Mouse (Mus musculus) T-helper 17 cell (primary cell): ENCODE results near the gene Lpin3.

Source experiments
- in situ Hi-C, 2 experiments: fragments of 300-600 bp; cut with MboI, MseI; formaldehyde crosslinking; loops; 1 replicate in 1 of 2; 2 replicates in 1 of 2; pipeline ENCODE4 v1.15.1; 2025; ENCODE audit warnings: high pct_unique_total_duplicates in 2 of 2

Lpin3 gene

GRCm38 (mm10) chr2:160884830-160885229 lies 4.4 kb downstream of the Lpin3 start:
- in situ Hi-C loops = loop anchor here (5.0 to 10.0 kb wide), 3 partner anchors 168 to 283 kb away; no protein-coding TSS in a partner anchor

- in situ Hi-C loops = loop anchor here in 1 of 2 experiments (10.0 kb wide), 1 partner anchor 171 kb away; no protein-coding TSS in a partner anchor
Measured at GRCm38 (mm10) chr2:160886221-160886620, 5.8 kb downstream of the Lpin3 start.

- in situ Hi-C loops = loop anchor here in 1 of 2 experiments (10.0 kb wide), 1 partner anchor 172 kb away; no protein-coding TSS in a partner anchor
Measured at GRCm38 (mm10) chr2:160887284-160887683, 6.8 kb downstream of the Lpin3 start.

- in situ Hi-C loops = loop anchor here in 1 of 2 experiments (10.0 kb wide), 1 partner anchor 173 kb away; no protein-coding TSS in a partner anchor
Measured at GRCm38 (mm10) chr2:160887859-160888258, 7.4 kb downstream of the Lpin3 start.

- in situ Hi-C loops = no loop called here
Measured at GRCm38 (mm10) chr2:160891045-160891444, 10.6 kb downstream of the Lpin3 start.

- in situ Hi-C loops = no loop called here
Measured at GRCm38 (mm10) chr2:160891697-160892096, 11.2 kb downstream of the Lpin3 start.

- in situ Hi-C loops = loop anchor here in 1 of 2 experiments (25.0 kb wide), 1 partner anchor 840 kb away; no protein-coding TSS in a partner anchor
Measured at GRCm38 (mm10) chr2:160901656-160902412, 21.4 kb downstream of the Lpin3 start.

- in situ Hi-C loops = loop anchor here in 1 of 2 experiments (25.0 kb wide), 1 partner anchor 843 kb away; no protein-coding TSS in a partner anchor
Measured at GRCm38 (mm10) chr2:160905301-160905700, 24.8 kb downstream of the Lpin3 start.

- in situ Hi-C loops = loop anchor here in 1 of 2 experiments (25.0 kb wide), 1 partner anchor 844 kb away; no protein-coding TSS in a partner anchor
Measured at GRCm38 (mm10) chr2:160906101-160906500, 25.6 kb downstream of the Lpin3 start.

- in situ Hi-C loops = loop anchor here in 1 of 2 experiments (25.0 kb wide), 1 partner anchor 846 kb away; no protein-coding TSS in a partner anchor
Measured at GRCm38 (mm10) chr2:160908607-160909006, 28.1 kb downstream of the Lpin3 start.

GRCm38 (mm10) chr2:160910633-160911032 lies 30.2 kb downstream of the Lpin3 start:
- in situ Hi-C loops = loop anchor here in 1 of 2 experiments (25.0 kb wide), 1 partner anchor 848 kb away; no protein-coding TSS in a partner anchor

- in situ Hi-C loops = loop anchor here in 1 of 2 experiments (25.0 kb wide), 1 partner anchor 849 kb away; no protein-coding TSS in a partner anchor
Measured at GRCm38 (mm10) chr2:160911558-160912201, 31.2 kb downstream of the Lpin3 start.

- in situ Hi-C loops = loop anchor here in 1 of 2 experiments (25.0 kb wide), 1 partner anchor 850 kb away; no protein-coding TSS in a partner anchor
Measured at GRCm38 (mm10) chr2:160912231-160912671, 31.8 kb downstream of the Lpin3 start, which contains the start of gene Emilin3. Gene Emilin3 (minus strand): TSS chr2:160912328.

- in situ Hi-C loops = loop anchor here in 1 of 2 experiments (25.0 kb wide), 1 partner anchor 852 kb away; no protein-coding TSS in a partner anchor
Measured at GRCm38 (mm10) chr2:160914656-160915055, 34.2 kb downstream of the Lpin3 start.

GRCm38 (mm10) chr2:160915821-160916610 lies 35.5 kb downstream of the Lpin3 start:
- in situ Hi-C loops = loop anchor here in 1 of 2 experiments (25.0 kb wide), 1 partner anchor 854 kb away; no protein-coding TSS in a partner anchor

GRCm38 (mm10) chr2:160916714-160917113 lies 36.2 kb downstream of the Lpin3 start:
- in situ Hi-C loops = loop anchor here in 1 of 2 experiments (25.0 kb wide), 1 partner anchor 854 kb away; no protein-coding TSS in a partner anchor

- in situ Hi-C loops = loop anchor here in 1 of 2 experiments (25.0 kb wide), 1 partner anchor 855 kb away; no protein-coding TSS in a partner anchor
Measured at GRCm38 (mm10) chr2:160917313-160917712, 36.8 kb downstream of the Lpin3 start.

- in situ Hi-C loops = loop anchor here in 1 of 2 experiments (25.0 kb wide), 1 partner anchor 856 kb away; no protein-coding TSS in a partner anchor
Measured at GRCm38 (mm10) chr2:160918154-160918929, 37.9 kb downstream of the Lpin3 start.

GRCm38 (mm10) chr2:160918930-160919215 lies 38.4 kb downstream of the Lpin3 start:
- in situ Hi-C loops = loop anchor here in 1 of 2 experiments (25.0 kb wide), 1 partner anchor 857 kb away; no protein-coding TSS in a partner anchor

- in situ Hi-C loops = loop anchor here (10.0 to 25.0 kb wide), 2 partner anchors 859 to 1476 kb away; no protein-coding TSS in a partner anchor
Measured at GRCm38 (mm10) chr2:160921285-160921684, 40.8 kb downstream of the Lpin3 start.
